Mouse (Mus musculus) embryonic facial prominence, embryonic 13.5 days (tissue): ENCODE results near the gene Tmem38a. TPM values are rescaled to one million over a fixed set of nuclear protein-coding genes. Genes with fewer than 3 reads are reported as not detected.

Source experiments
- ATAC-seq: fragments of 200-750 bp; cut with Nextera tagmentation; 2 replicates; pipeline ENCODE4 v1.8.0; 2017; ENCODE audit warnings: low read depth; ENCODE audit not compliant: insufficient number of reproducible peaks, insufficient read depth, low FRiP score, low TSS enrichment
- H3K27ac ChIP-seq: fragments of 300-500 bp; sonication (generic); 2 replicates; pipeline ENCODE4 v1.5.1; 2015; ENCODE audit warnings: moderate library complexity, mild to moderate bottlenecking, inconsistent platforms
- H3K27me3 ChIP-seq: fragments of 300-500 bp; sonication (generic); 2 replicates; pipeline ENCODE4 v1.6.1; 2015; ENCODE audit warnings: mild to moderate bottlenecking, inconsistent platforms
- H3K36me3 ChIP-seq: fragments of 300-500 bp; sonication (generic); 2 replicates; pipeline ENCODE4 v1.6.1; 2015; ENCODE audit warnings: mild to moderate bottlenecking, inconsistent platforms
- H3K4me1 ChIP-seq: fragments of 300-500 bp; sonication (generic); 2 replicates; pipeline ENCODE4 v1.6.1; 2015; ENCODE audit warnings: inconsistent platforms
- H3K4me2 ChIP-seq: fragments of 300-500 bp; sonication (generic); 2 replicates; pipeline ENCODE4 v1.6.1; 2015; ENCODE audit warnings: moderate library complexity, mild to moderate bottlenecking, inconsistent platforms
- H3K4me3 ChIP-seq: fragments of 300-500 bp; sonication (generic); 2 replicates; pipeline ENCODE4 v1.5.1; 2015; ENCODE audit warnings: mild to moderate bottlenecking, inconsistent platforms
- H3K9ac ChIP-seq: fragments of 300-500 bp; sonication (generic); 2 replicates; pipeline ENCODE4 v1.6.1; 2015; ENCODE audit warnings: mild to moderate bottlenecking, inconsistent platforms
- H3K9me3 ChIP-seq: fragments of 300-500 bp; sonication (generic); 2 replicates; pipeline ENCODE4 v1.6.1; 2016; ENCODE audit warnings: inconsistent platforms
- WGBS: fragments of 180-500 bp; shearing (Covaris S2); methylation state at CpG from one replicate; pipeline ENCODE4 v1.1.7; 2015; ENCODE audit warnings: mixed read lengths; 5-methylcytosine and 5-hydroxymethylcytosine counted together
- polyA plus RNA-seq: library from polyadenylated mRNA; unstranded; fragments of >200 nt; fragmentation: Nextera tagmentation; extraction: Ambion mirVana; gene quantifications from 2 replicates; pipeline ENCODE4 v1.2.1, GENCODE M21; 2015

Tmem38a gene
- polyA plus RNA-seq, 1 experiment from 2014 or later, result 15.3 TPM

- Histone ChIP-seq H3K9ac (no peak overlapping the region), H3K27me3 (no peaks in the 10 kb centered on the region), H3K27ac (no peak overlapping the region), H3K36me3 (peaks cover 68% of the 10 kb centered on the region), H3K4me1 (peaks cover 12% of the 10 kb centered on the region), H3K4me3 (no peak overlapping the region), H3K9me3 (no peaks in the 10 kb centered on the region), H3K4me2 (no peak overlapping the region)
- 94% methylated on average over 2 of the region's 2 CpGs for WGBS
- ATAC-seq, result no peak
Measured at GRCm38 (mm10) chr8:72565970-72566369, 5.9 kb upstream of the Tmem38a start.

GRCm38 (mm10) chr8:72570633-72571610, 933 bp upstream of the Tmem38a start, which contains the start of gene Smim7:
Gene Smim7, minus strand, starts transcription at chr8:72571088.
- Histone ChIP-seq H3K9me3 (no peaks in the 10 kb centered on the region), H3K36me3 (peaks cover 37% of the 10 kb centered on the region), H3K27ac (peak within 1 kb of the TSS; percentile 97), H3K4me2 (peak within 1 kb of the TSS; percentile 86), H3K4me3 (peak within 1 kb of the TSS; percentile 67), H3K27me3 (no peaks in the 10 kb centered on the region), H3K4me1 (peaks cover 22% of the 10 kb centered on the region), H3K9ac (peak within 1 kb of the TSS; percentile 78)
- ATAC-seq, result peak; percentile 96
- under 1% methylated on average over 52 of the region's 52 CpGs for WGBS

GRCm38 (mm10) chr8:72572507-72572906, 652 bp downstream of the Tmem38a start:
- Histone ChIP-seq H3K4me2 (peak overlapping the region; percentile 86), H3K27ac (0 out of 2 replicates have a peak overlapping the region, but pooled peaks have one; percentile 97), H3K27me3 (no peaks in the 10 kb centered on the region), H3K9ac (peak overlapping the region; percentile 78), H3K36me3 (peaks cover 21% of the 10 kb centered on the region), H3K9me3 (no peaks in the 10 kb centered on the region), H3K4me3 (peak overlapping the region; percentile 67), H3K4me1 (peaks cover 22% of the 10 kb centered on the region)
- ATAC-seq, result no peak
- WGBS, result 6% methylated on average over 10 of the region's 10 CpGs

GRCm38 (mm10) chr8:72573450-72573849, 1.6 kb downstream of the Tmem38a start:
- Histone ChIP-seq H3K4me2 (peak overlapping the region; percentile 9; the same call in 1 of the 2 replicates), H3K27me3 (no peaks in the 10 kb centered on the region), H3K4me3 (no peak overlapping the region), H3K36me3 (peaks cover 11% of the 10 kb centered on the region), H3K9me3 (no peaks in the 10 kb centered on the region), H3K27ac (no peak overlapping the region), H3K9ac (no peak overlapping the region), H3K4me1 (peaks cover 22% of the 10 kb centered on the region)
- 65% methylated on average over 6 of the region's 6 CpGs for WGBS
- ATAC-seq, result no peak

- WGBS, result 95% methylated on average over 6 of the region's 6 CpGs
- Histone ChIP-seq H3K9me3 (no peaks in the 10 kb centered on the region), H3K27ac (no peak overlapping the region), H3K27me3 (no peaks in the 10 kb centered on the region), H3K4me2 (no peak overlapping the region), H3K4me3 (no peak overlapping the region), H3K4me1 (peaks cover 11% of the 10 kb centered on the region), H3K36me3 (no peaks in the 10 kb centered on the region), H3K9ac (no peak overlapping the region)
- no peak for ATAC-seq
Measured at GRCm38 (mm10) chr8:72575915-72576314, 4.1 kb downstream of the Tmem38a start.

GRCm38 (mm10) chr8:72577266-72577665, 5.4 kb downstream of the Tmem38a start:
- H3K27ac ChIP-seq, result no peak overlapping the region
- H3K9me3 ChIP-seq, result no peaks in the 10 kb centered on the region
- ATAC-seq, result no peak
- H3K4me2 ChIP-seq, result no peak overlapping the region
- WGBS, result 76% methylated on average over 3 of the region's 3 CpGs
- no peaks in the 10 kb centered on the region for H3K27me3 ChIP-seq
- H3K9ac ChIP-seq, result no peak overlapping the region
- no peaks in the 10 kb centered on the region for H3K36me3 ChIP-seq
- H3K4me1 ChIP-seq, result peaks cover 11% of the 10 kb centered on the region
- H3K4me3 ChIP-seq, result no peak overlapping the region

GRCm38 (mm10) chr8:72577941-72578340, 6.1 kb downstream of the Tmem38a start:
- Histone ChIP-seq H3K36me3 (no peaks in the 10 kb centered on the region), H3K27me3 (no peaks in the 10 kb centered on the region), H3K27ac (no peak overlapping the region), H3K4me2 (no peak overlapping the region), H3K9ac (0 out of 2 replicates have a peak overlapping the region, but pooled peaks have one; percentile 16), H3K9me3 (no peaks in the 10 kb centered on the region), H3K4me3 (no peak overlapping the region), H3K4me1 (peaks cover 5% of the 10 kb centered on the region)
- 55% methylated on average over 1 of the region's 1 CpGs for WGBS
- ATAC-seq, result no peak

- no peak overlapping the region for H3K4me2 ChIP-seq
- H3K9ac ChIP-seq, result no peak overlapping the region
- H3K36me3 ChIP-seq, result no peaks in the 10 kb centered on the region
- no peak overlapping the region for H3K4me3 ChIP-seq
- no peak overlapping the region for H3K27ac ChIP-seq
- H3K27me3 ChIP-seq, result no peaks in the 10 kb centered on the region
- 71% methylated on average over 9 of the region's 9 CpGs for WGBS
- no peaks in the 10 kb centered on the region for H3K9me3 ChIP-seq
- ATAC-seq, result no peak
- H3K4me1 ChIP-seq, result no peaks in the 10 kb centered on the region; the same call in 1 of the 2 replicates
Measured at GRCm38 (mm10) chr8:72579374-72579773, 7.5 kb downstream of the Tmem38a start.

GRCm38 (mm10) chr8:72583056-72583771, 11.4 kb downstream of the Tmem38a start:
- H3K27ac ChIP-seq, result no peak overlapping the region
- WGBS, result 74% methylated on average over 7 of the region's 7 CpGs
- no peak for ATAC-seq

GRCm38 (mm10) chr8:72584390-72584789, 12.5 kb downstream of the Tmem38a start:
- Histone ChIP-seq H3K27me3 (no peaks in the 10 kb centered on the region), H3K4me2 (no peak overlapping the region), H3K9me3 (no peaks in the 10 kb centered on the region), H3K4me3 (no peak overlapping the region), H3K9ac (no peak overlapping the region), H3K27ac (no peak overlapping the region), H3K36me3 (no peaks in the 10 kb centered on the region), H3K4me1 (no peaks in the 10 kb centered on the region)
- no peak for ATAC-seq
- 81% methylated on average over 6 of the region's 6 CpGs for WGBS

More at GRCm38 (mm10) chr8:72583056-72583771, 11.4 kb downstream of the Tmem38a start:
- Histone ChIP-seq H3K9me3 (no peaks in the 10 kb centered on the region), H3K36me3 (no peaks in the 10 kb centered on the region), H3K4me1 (no peaks in the 10 kb centered on the region; the same call in 1 of the 2 replicates), H3K9ac (no peak overlapping the region), H3K4me3 (no peak overlapping the region), H3K4me2 (no peak overlapping the region), H3K27me3 (no peaks in the 10 kb centered on the region)

GRCm38 (mm10) chr8:72587806-72588205, 16.0 kb downstream of the Tmem38a start:
- H3K9ac ChIP-seq, result peak overlapping the region; percentile 32; the same call in 1 of the 2 replicates
- WGBS, result 80% methylated on average over 6 of the region's 6 CpGs
- ATAC-seq, result no peak

More at GRCm38 (mm10) chr8:72587806-72588205, 16.0 kb downstream of the Tmem38a start:
- Histone ChIP-seq H3K27ac (no peak overlapping the region), H3K4me1 (no peaks in the 10 kb centered on the region), H3K9me3 (no peaks in the 10 kb centered on the region), H3K36me3 (no peaks in the 10 kb centered on the region), H3K27me3 (no peaks in the 10 kb centered on the region), H3K4me2 (no peak overlapping the region), H3K4me3 (no peak overlapping the region)
